Mouse (Mus musculus): ENCODE measurements around the gene Acsl4. TPM values are rescaled to one million over a fixed set of nuclear protein-coding genes. Genes with fewer than 3 reads are reported as not detected.

Gene Acsl4
- polyA plus RNA-seq (2015; fragmentation: Nextera tagmentation; extraction: Ambion mirVana): 13.5 and 13.6 TPM in 2 replicates

GRCm38 (mm10) chrX:142390247-142390908 lies at the start of gene Acsl4:
Acsl4 (minus strand) TSS chrX:142390535.
- H3K36me3 ChIP-seq (ENCODE audit: control insufficient read depth, insufficient read depth): no peaks in the 10 kb centered on the region
- 9% methylated on average over 50 of the region's 59 CpGs for WGBS
- ATAC-seq (replicated peaks; ENCODE audit: extremely low read depth, insufficient read depth, low FRiP score): peak; percentile 99
- H3K4me1 ChIP-seq (ENCODE audit: control insufficient read depth, insufficient read depth, low read length): no peaks in the 10 kb centered on the region; the same call in 1 of the 2 replicates
- H3K4me2 ChIP-seq (ENCODE audit: low read depth, low read length): peak within 1 kb of the TSS; percentile 72
- peak within 1 kb of the TSS; percentile 89 for H3K27ac ChIP-seq (ENCODE audit: low read length)
- H3K9ac ChIP-seq (ENCODE audit: low read length): peak within 1 kb of the TSS; percentile 83
- peak within 1 kb of the TSS; percentile 74 for H3K4me3 ChIP-seq (ENCODE audit: low read length)
- H3K27me3 ChIP-seq (ENCODE audit: control insufficient read depth, insufficient read depth, low read length): no peaks in the 10 kb centered on the region
- no peaks in the 10 kb centered on the region for H3K9me3 ChIP-seq (replicated peaks; ENCODE audit: control insufficient read depth, low read length)

GRCm38 (mm10) chrX:142437971-142438504 lies 47.7 kb upstream of the Acsl4 start:
- H3K4me3 ChIP-seq (ENCODE audit: low read length): no peak overlapping the region
- H3K36me3 ChIP-seq (ENCODE audit: control insufficient read depth, insufficient read depth): no peaks in the 10 kb centered on the region
- H3K4me1 ChIP-seq (ENCODE audit: control insufficient read depth, insufficient read depth, low read length): no peaks in the 10 kb centered on the region
- H3K27ac ChIP-seq (ENCODE audit: low read length): no peak overlapping the region
- H3K27me3 ChIP-seq (ENCODE audit: control insufficient read depth, insufficient read depth, low read length): no peaks in the 10 kb centered on the region
- no peak overlapping the region for H3K9ac ChIP-seq (ENCODE audit: low read length)
- no peak for ATAC-seq (replicated peaks; ENCODE audit: extremely low read depth, insufficient read depth, low FRiP score)
- 56% methylated on average over 4 of the region's 4 CpGs for WGBS
- no peaks in the 10 kb centered on the region for H3K9me3 ChIP-seq (replicated peaks; ENCODE audit: control insufficient read depth, low read length)
- no peak overlapping the region for H3K4me2 ChIP-seq (ENCODE audit: low read depth, low read length)

GRCm38 (mm10) chrX:142432846-142433245 lies 42.5 kb upstream of the Acsl4 start:
- Histone ChIP-seq H3K9me3 (replicated peaks; ENCODE audit: control insufficient read depth, low read length) (no peaks in the 10 kb centered on the region), H3K9ac (ENCODE audit: low read length) (no peak overlapping the region), H3K27ac (ENCODE audit: low read length) (no peak overlapping the region), H3K4me2 (ENCODE audit: low read depth, low read length) (no peak overlapping the region), H3K4me3 (ENCODE audit: low read length) (no peak overlapping the region), H3K36me3 (ENCODE audit: control insufficient read depth, insufficient read depth) (no peaks in the 10 kb centered on the region), H3K27me3 (ENCODE audit: control insufficient read depth, insufficient read depth, low read length) (no peaks in the 10 kb centered on the region), H3K4me1 (ENCODE audit: control insufficient read depth, insufficient read depth, low read length) (no peaks in the 10 kb centered on the region)
- no peak for ATAC-seq (replicated peaks; ENCODE audit: extremely low read depth, insufficient read depth, low FRiP score)
- WGBS: 72% methylated on average over 3 of the region's 3 CpGs

GRCm38 (mm10) chrX:142427111-142427510 lies 36.8 kb upstream of the Acsl4 start:
- Histone ChIP-seq H3K9ac (ENCODE audit: low read length) (no peak overlapping the region), H3K4me3 (ENCODE audit: low read length) (no peak overlapping the region), H3K36me3 (ENCODE audit: control insufficient read depth, insufficient read depth) (no peaks in the 10 kb centered on the region), H3K4me2 (ENCODE audit: low read depth, low read length) (no peak overlapping the region), H3K4me1 (ENCODE audit: control insufficient read depth, insufficient read depth, low read length) (no peaks in the 10 kb centered on the region), H3K27ac (ENCODE audit: low read length) (no peak overlapping the region), H3K27me3 (ENCODE audit: control insufficient read depth, insufficient read depth, low read length) (no peaks in the 10 kb centered on the region), H3K9me3 (replicated peaks; ENCODE audit: control insufficient read depth, low read length) (no peaks in the 10 kb centered on the region)
- WGBS: 46% methylated on average over 4 of the region's 4 CpGs
- no peak for ATAC-seq (replicated peaks; ENCODE audit: extremely low read depth, insufficient read depth, low FRiP score)

- Histone ChIP-seq H3K9me3 (replicated peaks; ENCODE audit: control insufficient read depth, low read length) (no peaks in the 10 kb centered on the region), H3K27me3 (ENCODE audit: control insufficient read depth, insufficient read depth, low read length) (no peaks in the 10 kb centered on the region), H3K4me1 (ENCODE audit: control insufficient read depth, insufficient read depth, low read length) (no peaks in the 10 kb centered on the region), H3K27ac (ENCODE audit: low read length) (no peak overlapping the region), H3K9ac (ENCODE audit: low read length) (no peak overlapping the region), H3K36me3 (ENCODE audit: control insufficient read depth, insufficient read depth) (no peaks in the 10 kb centered on the region), H3K4me2 (ENCODE audit: low read depth, low read length) (no peak overlapping the region), H3K4me3 (ENCODE audit: low read length) (no peak overlapping the region)
- ATAC-seq (replicated peaks; ENCODE audit: extremely low read depth, insufficient read depth, low FRiP score): no peak
- WGBS: 62% methylated on average over 4 of the region's 4 CpGs
Observed at GRCm38 (mm10) chrX:142426628-142427027, 36.3 kb upstream of the Acsl4 start.

- H3K4me1 ChIP-seq (ENCODE audit: control insufficient read depth, insufficient read depth, low read length): no peaks in the 10 kb centered on the region
- H3K27ac ChIP-seq (ENCODE audit: low read length): no peak overlapping the region
- no peaks in the 10 kb centered on the region for H3K27me3 ChIP-seq (ENCODE audit: control insufficient read depth, insufficient read depth, low read length)
- WGBS: 54% methylated on average over 2 of the region's 2 CpGs
- H3K4me3 ChIP-seq (ENCODE audit: low read length): no peak overlapping the region
- H3K36me3 ChIP-seq (ENCODE audit: control insufficient read depth, insufficient read depth): no peaks in the 10 kb centered on the region
- H3K4me2 ChIP-seq (ENCODE audit: low read depth, low read length): no peak overlapping the region
- no peak overlapping the region for H3K9ac ChIP-seq (ENCODE audit: low read length)
- ATAC-seq (replicated peaks; ENCODE audit: extremely low read depth, insufficient read depth, low FRiP score): no peak
- H3K9me3 ChIP-seq (replicated peaks; ENCODE audit: control insufficient read depth, low read length): no peaks in the 10 kb centered on the region
Observed at GRCm38 (mm10) chrX:142413884-142414283, 23.5 kb upstream of the Acsl4 start.

- H3K4me2 ChIP-seq (ENCODE audit: low read depth, low read length): no peak overlapping the region
- no peak for ATAC-seq (replicated peaks; ENCODE audit: extremely low read depth, insufficient read depth, low FRiP score)
- no peak overlapping the region for H3K9ac ChIP-seq (ENCODE audit: low read length)
- H3K4me1 ChIP-seq (ENCODE audit: control insufficient read depth, insufficient read depth, low read length): no peaks in the 10 kb centered on the region
- H3K4me3 ChIP-seq (ENCODE audit: low read length): no peak overlapping the region
- H3K9me3 ChIP-seq (replicated peaks; ENCODE audit: control insufficient read depth, low read length): no peaks in the 10 kb centered on the region
- WGBS: 62% methylated on average over 3 of the region's 3 CpGs
- H3K36me3 ChIP-seq (ENCODE audit: control insufficient read depth, insufficient read depth): no peaks in the 10 kb centered on the region
- H3K27ac ChIP-seq (ENCODE audit: low read length): no peak overlapping the region
- no peaks in the 10 kb centered on the region for H3K27me3 ChIP-seq (ENCODE audit: control insufficient read depth, insufficient read depth, low read length)
Observed at GRCm38 (mm10) chrX:142410060-142410459, 19.7 kb upstream of the Acsl4 start.

GRCm38 (mm10) chrX:142409338-142409737 lies 19.0 kb upstream of the Acsl4 start:
- Histone ChIP-seq H3K36me3 (ENCODE audit: control insufficient read depth, insufficient read depth) (no peaks in the 10 kb centered on the region), H3K4me2 (ENCODE audit: low read depth, low read length) (no peak overlapping the region), H3K9ac (ENCODE audit: low read length) (no peak overlapping the region), H3K9me3 (replicated peaks; ENCODE audit: control insufficient read depth, low read length) (no peaks in the 10 kb centered on the region), H3K4me1 (ENCODE audit: control insufficient read depth, insufficient read depth, low read length) (no peaks in the 10 kb centered on the region), H3K27me3 (ENCODE audit: control insufficient read depth, insufficient read depth, low read length) (no peaks in the 10 kb centered on the region), H3K4me3 (ENCODE audit: low read length) (no peak overlapping the region), H3K27ac (ENCODE audit: low read length) (no peak overlapping the region)
- ATAC-seq (replicated peaks; ENCODE audit: extremely low read depth, insufficient read depth, low FRiP score): no peak
- WGBS: 89% methylated on average over 3 of the region's 3 CpGs

GRCm38 (mm10) chrX:142403114-142403513 lies 12.8 kb upstream of the Acsl4 start:
- Histone ChIP-seq H3K4me2 (ENCODE audit: low read depth, low read length) (no peak overlapping the region), H3K4me3 (ENCODE audit: low read length) (no peak overlapping the region), H3K9me3 (replicated peaks; ENCODE audit: control insufficient read depth, low read length) (no peaks in the 10 kb centered on the region), H3K27me3 (ENCODE audit: control insufficient read depth, insufficient read depth, low read length) (no peaks in the 10 kb centered on the region), H3K9ac (ENCODE audit: low read length) (no peak overlapping the region), H3K36me3 (ENCODE audit: control insufficient read depth, insufficient read depth) (no peaks in the 10 kb centered on the region), H3K4me1 (ENCODE audit: control insufficient read depth, insufficient read depth, low read length) (no peaks in the 10 kb centered on the region), H3K27ac (ENCODE audit: low read length) (no peak overlapping the region)
- ATAC-seq (replicated peaks; ENCODE audit: extremely low read depth, insufficient read depth, low FRiP score): no peak

Data from heart, embryonic 16.5 days (tissue).